Mouse (Mus musculus) E14TG2a.4 (cell line): ENCODE results near the gene Prtn3.

Experiments used
- CTCF ChIP-seq: conservative IDR thresholded peaks from 2 replicates; pipeline ENCODE4 v1.5.1; 2014; ENCODE audit warnings: low read length
- POU5F1 ChIP-seq: IDR thresholded peaks from 2 replicates; pipeline ENCODE4 v1.6.1; 2014; ENCODE audit warnings: low read length, borderline replicate concordance

DNA sequence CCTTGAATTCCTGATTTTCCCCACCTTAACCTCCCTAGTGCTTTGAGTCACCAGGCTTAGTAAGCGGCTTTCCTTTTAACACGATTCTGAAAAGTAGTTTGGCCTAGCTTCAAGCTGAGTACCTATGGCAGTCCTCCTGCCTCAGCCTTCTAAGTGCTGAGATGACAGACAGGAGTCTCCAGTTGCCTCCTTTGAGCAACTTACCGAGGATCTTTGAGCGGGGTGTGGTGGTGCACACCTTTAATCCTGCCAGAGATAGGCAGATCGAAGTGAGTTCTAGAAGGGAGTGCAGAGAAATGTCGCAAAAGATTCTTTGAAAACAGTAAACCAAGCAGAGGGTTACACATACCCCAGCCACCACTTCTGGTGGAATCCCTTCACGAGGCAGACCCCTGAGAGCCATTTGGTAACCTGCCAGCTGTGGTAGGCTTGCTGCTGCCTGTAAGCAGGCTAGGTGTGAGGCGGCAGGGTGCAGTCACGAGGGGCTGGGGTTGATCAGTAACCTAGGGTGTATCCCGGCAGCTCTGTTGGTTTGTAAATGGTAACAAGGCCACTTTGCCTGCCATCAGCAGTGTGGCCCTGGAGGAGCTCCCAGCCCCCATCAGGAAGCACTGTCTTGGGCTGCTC is 18.6 kb upstream of the Prtn3 start:
- TF ChIP-seq CTCF (no peak), POU5F1 (no peak)
